Mouse (Mus musculus) brain, embryonic 14.5 days (tissue): ENCODE measurements around the gene Kcnmb2. TPM values are rescaled to one million over a fixed set of nuclear protein-coding genes. Genes with fewer than 3 reads are reported as not detected.
A peak's percentile ranks its signal among the peaks of the same experiment; 100 is the strongest.

Source experiments
- DNase-seq: peaks from one replicate; pipeline ENCODE4 v3.0.0-alpha.2; 2011; ENCODE audit warnings: low read depth
- CTCF ChIP-seq: fragments of 200-500 bp; IDR thresholded peaks from 2 replicates; pipeline ENCODE4 v1.5.1; 2012; ENCODE audit warnings: inconsistent platforms, mild to moderate bottlenecking, moderate library complexity, borderline replicate concordance; ENCODE audit not compliant: insufficient read depth, insufficient read length; ENCODE audit errors: extremely low read depth
- POLR2A ChIP-seq: fragments of 200-500 bp; IDR thresholded peaks from 2 replicates; pipeline ENCODE4 v1.6.1; 2012; ENCODE audit warnings: mild to moderate bottlenecking, inconsistent platforms, borderline replicate concordance; ENCODE audit not compliant: poor library complexity, insufficient read depth, insufficient read length, severe bottlenecking; ENCODE audit errors: extremely low read depth
- polyA plus RNA-seq: library from polyadenylated mRNA; depleted of rRNA; stranded (reverse); fragments of >200 nt; gene quantifications from 2 replicates; pipeline ENCODE4 v1.2.3, GENCODE M21; 2012

Kcnmb2 gene
- polyA plus RNA-seq, 1 experiment, result 3.9 TPM

DNA sequence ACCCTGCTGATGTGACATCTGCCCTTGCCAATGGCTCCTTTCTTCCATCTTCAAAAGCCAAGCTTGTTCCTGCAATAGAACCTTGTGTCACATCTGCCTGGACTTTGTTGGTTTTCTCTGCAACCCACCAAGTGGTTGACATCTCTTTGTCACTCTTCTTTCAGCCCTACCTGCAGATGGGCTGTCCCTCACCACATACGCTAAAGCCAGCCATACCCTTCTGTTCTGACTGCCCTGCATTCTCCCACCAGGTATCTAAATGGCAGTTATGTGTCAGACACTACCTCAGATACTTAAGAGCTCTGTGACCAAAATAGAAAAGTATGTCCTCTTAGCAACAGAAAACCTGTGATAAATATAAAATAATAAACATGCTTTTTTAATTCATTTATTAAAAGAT, 186.5 kb downstream of the Kcnmb2 start:
- no peak for DNase-seq
- TF ChIP-seq POLR2A (no peak), CTCF (no peak)

- no peak for DNase-seq
- no peak for TF ChIP-seq CTCF
- no peak for TF ChIP-seq POLR2A
Measured at GRCm38 (mm10) chr3:32101391-32101790, 199.1 kb downstream of the Kcnmb2 start.

DNA sequence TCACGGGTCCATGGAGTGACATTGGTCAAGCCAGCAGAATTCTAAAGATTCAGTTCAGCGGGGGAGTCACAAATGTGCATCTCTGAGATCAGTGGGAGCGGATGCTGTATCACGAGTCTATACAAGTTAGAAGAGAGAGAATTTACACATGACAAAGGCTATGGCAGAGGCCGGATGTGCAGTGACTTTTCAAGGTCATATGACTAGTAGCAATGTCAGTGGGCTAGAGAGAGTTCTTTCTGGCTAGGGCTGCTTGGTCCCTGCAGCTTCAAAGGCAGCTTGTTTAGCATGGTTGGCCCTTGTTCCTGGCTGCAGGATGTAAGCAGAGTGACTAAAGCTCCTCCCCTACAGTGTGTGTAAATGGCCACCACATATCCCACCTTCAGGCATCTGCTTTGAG, 217.5 kb downstream of the Kcnmb2 start:
- DNase-seq, result no peak

DNA sequence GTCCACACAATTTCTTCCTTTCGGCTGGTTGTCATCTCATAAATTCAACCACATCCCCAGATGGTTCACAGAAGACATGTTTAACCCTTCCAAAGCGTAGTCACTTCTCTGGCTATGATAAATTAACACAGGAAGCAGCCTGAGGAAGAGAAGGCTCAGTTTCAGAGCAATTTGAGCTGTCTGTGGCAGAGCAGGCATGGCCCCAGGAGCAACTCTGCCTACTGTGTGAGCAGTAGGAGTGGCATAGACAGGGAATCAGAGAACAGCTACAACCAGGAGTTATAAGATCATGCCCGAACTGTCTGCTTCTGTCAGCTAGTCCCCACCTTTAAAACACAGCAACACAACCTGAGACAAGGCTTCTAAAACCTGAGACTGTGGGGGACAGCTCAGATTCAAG, 219.4 kb downstream of the Kcnmb2 start:
- TF ChIP-seq POLR2A, result no peak
- no peak for TF ChIP-seq CTCF
- DNase-seq, result no peak

More for the DNA sequence above, 217.5 kb downstream of the Kcnmb2 start:
- no peak for TF ChIP-seq POLR2A
- TF ChIP-seq CTCF, result no peak

DNA sequence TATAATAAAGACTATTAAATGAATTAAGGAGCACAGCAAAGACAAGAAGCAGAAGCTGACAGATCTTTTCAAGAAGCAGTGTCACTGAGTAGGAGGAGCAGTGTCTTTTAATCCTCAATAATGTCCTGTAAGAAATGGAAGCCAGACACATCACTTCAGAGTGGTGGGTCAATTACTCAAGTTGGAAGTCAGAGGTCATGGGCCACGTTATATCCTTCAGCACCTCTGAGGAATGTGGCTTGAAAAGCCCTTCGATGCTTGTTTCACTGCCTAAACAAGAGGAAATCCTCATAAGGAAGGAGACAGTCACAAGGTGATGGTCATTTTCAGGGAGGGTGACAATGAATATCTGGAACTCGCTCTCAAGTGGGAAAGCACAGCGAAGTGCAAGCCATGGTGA, 223.1 kb downstream of the Kcnmb2 start:
- TF ChIP-seq CTCF, result no peak
- TF ChIP-seq POLR2A, result no peak
- DNase-seq, result no peak

- peak; percentile 31 for DNase-seq
- TF ChIP-seq CTCF (no peak), POLR2A (no peak)
Measured at GRCm38 (mm10) chr3:32128391-32128790, 226.1 kb downstream of the Kcnmb2 start.

- no peak for TF ChIP-seq POLR2A
- TF ChIP-seq CTCF, result no peak
- DNase-seq, result no peak
Measured at GRCm38 (mm10) chr3:32130696-32131095, 228.4 kb downstream of the Kcnmb2 start.

- peak; percentile 52 for DNase-seq
Measured at GRCm38 (mm10) chr3:32132395-32133004, 230.2 kb downstream of the Kcnmb2 start.

DNA sequence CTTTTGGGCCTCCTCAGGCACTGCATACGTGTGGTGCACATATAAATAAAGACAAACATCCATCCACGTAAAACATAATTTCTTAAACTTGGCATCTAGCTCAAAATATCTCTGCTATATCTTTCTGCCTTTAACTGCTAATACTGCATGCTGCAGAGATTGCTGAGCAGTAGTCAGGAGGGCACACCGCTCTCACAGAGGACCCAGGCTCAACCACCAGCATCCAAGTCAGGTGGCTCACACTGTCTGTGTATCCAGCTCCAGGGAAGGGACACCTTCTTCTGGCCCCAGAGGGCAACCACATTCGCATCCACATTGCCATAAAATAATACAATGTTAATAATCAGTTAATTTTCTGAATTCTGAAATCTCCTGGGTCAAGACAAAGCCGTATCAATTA, 241.9 kb downstream of the Kcnmb2 start:
- DNase-seq, result no peak
- TF ChIP-seq POLR2A, result no peak
- no peak for TF ChIP-seq CTCF

More at GRCm38 (mm10) chr3:32132395-32133004, 230.2 kb downstream of the Kcnmb2 start:
- no peak for TF ChIP-seq POLR2A
- no peak for TF ChIP-seq CTCF

- no peak for TF ChIP-seq CTCF
- no peak for TF ChIP-seq POLR2A
- peak; percentile 49 for DNase-seq
Measured at GRCm38 (mm10) chr3:32144655-32145054, 242.3 kb downstream of the Kcnmb2 start.

- DNase-seq, result peak; percentile 56
- TF ChIP-seq CTCF, result no peak
Measured at GRCm38 (mm10) chr3:32147739-32148138, 245.4 kb downstream of the Kcnmb2 start.

DNA sequence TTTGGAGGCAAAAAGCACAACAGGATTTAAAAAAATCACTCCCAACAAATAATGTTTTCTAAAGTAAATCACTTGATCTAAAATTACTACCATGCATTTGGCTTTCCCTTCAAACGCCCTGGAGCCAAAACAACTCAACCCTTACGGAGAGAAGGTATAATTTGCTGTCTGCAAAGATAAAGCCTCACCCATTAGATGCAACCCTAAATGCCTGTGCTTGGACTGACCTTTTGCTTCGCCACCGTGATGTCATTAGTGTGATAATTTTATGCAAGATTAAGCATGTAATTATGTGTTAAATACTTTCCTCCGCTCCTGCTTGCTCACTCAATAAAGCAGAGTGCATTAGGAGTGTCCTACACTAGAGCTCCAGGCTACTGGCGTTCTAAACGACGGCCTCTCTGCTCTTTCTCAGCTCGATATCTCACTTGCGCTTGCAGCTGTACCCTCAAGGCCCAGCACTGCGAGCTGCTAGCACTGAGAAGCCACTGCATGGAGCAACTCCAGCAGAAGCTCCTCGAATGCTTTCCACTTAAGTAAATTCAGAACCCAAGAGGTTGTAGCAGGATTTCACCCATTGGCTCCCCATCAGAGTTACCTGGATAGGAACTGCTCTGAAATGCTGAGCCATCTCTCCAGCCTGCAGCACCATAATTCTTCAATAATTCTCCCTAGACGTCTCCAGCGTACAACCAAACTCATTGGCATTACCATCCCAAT, 247.7 kb downstream of the Kcnmb2 start:
- no peak for TF ChIP-seq CTCF
- TF ChIP-seq POLR2A, result no peak
- peak; percentile 56 for DNase-seq
